Mouse (Mus musculus): ENCODE measurements around the gene Idua. TPM values are rescaled to one million over a fixed set of nuclear protein-coding genes. Genes with fewer than 3 reads are reported as not detected.

Gene Idua
- polyA plus RNA-seq, 1 experiment from 2014 or later, result 10.4 TPM

DNA sequence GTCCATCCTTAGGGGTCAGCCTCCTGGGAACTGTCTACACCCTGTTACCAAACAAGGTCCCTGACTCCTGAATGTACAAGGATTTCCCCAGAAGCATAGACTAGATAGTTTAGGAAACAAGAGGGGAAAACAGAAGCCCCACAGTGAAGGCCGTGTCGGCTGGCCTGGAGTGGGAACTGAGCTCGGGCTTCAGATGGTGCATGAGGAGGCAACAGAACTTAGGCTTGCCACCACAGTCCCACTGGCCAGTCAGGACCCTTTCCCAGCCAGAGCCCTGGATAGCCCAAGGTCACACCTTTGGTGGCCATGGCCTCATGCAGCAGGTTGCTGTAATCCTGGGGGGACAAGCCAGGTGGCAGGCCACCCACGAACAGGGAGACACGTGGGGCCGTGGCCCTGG, 6.8 kb upstream of the Idua start:
- TF ChIP-seq CTCF (IDR thresholded peaks at IDR 0.05), result no peak
- ATAC-seq (no peak), DNase-seq (ENCODE audit: low read depth, low spot score) (no peak)
- POLR2A ChIA-PET, result no interaction called here
- in situ Hi-C loops (cut with MboI; ENCODE audit: low pct_unique_long_range_greater_than_20kb), result loop anchor here (5.0 to 25.0 kb wide), 2 partner anchors 226 to 741 kb away; partner anchors contain the start of gene Rpl5
- CTCF ChIA-PET, result interaction anchor here (2.8 to 2.9 kb wide), 2 partner anchors 13 to 17 kb away, joined by 8 to 14 read pairs; partner anchors contain the start of gene Dgkq
- no peaks in the 10 kb centered on the region for H3K27me3 ChIP-seq

- CTCF ChIA-PET, result no interaction called here
- no peak for TF ChIP-seq CTCF (IDR thresholded peaks at IDR 0.05)
- ATAC-seq, result no peak
- POLR2A ChIA-PET, result no interaction called here
- in situ Hi-C loops (cut with MboI; ENCODE audit: low pct_unique_long_range_greater_than_20kb), result loop anchor here (5.0 to 25.0 kb wide), 2 partner anchors 227 to 742 kb away; partner anchors contain the start of gene Rpl5
- H3K27me3 ChIP-seq, result no peaks in the 10 kb centered on the region
- no peak for DNase-seq (ENCODE audit: low read depth, low spot score)
Observed at GRCm38 (mm10) chr5:108654444-108654990, 5.6 kb upstream of the Idua start.

GRCm38 (mm10) chr5:108655381-108655780, 4.8 kb upstream of the Idua start:
- DNase-seq (ENCODE audit: low read depth, low spot score) (no peak), ATAC-seq (no peak)
- H3K27me3 ChIP-seq, result no peaks in the 10 kb centered on the region
- POLR2A ChIA-PET, result no interaction called here
- no peak for TF ChIP-seq CTCF (IDR thresholded peaks at IDR 0.05)
- CTCF ChIA-PET, result interaction anchor here (1.2 kb wide), 1 partner anchor 9 kb away, joined by 4 read pairs; no protein-coding TSS in a partner anchor
- in situ Hi-C loops (cut with MboI; ENCODE audit: low pct_unique_long_range_greater_than_20kb), result loop anchor here (25.0 kb wide), 1 partner anchor 743 kb away; the partner anchor contains the start of gene Rpl5

DNA sequence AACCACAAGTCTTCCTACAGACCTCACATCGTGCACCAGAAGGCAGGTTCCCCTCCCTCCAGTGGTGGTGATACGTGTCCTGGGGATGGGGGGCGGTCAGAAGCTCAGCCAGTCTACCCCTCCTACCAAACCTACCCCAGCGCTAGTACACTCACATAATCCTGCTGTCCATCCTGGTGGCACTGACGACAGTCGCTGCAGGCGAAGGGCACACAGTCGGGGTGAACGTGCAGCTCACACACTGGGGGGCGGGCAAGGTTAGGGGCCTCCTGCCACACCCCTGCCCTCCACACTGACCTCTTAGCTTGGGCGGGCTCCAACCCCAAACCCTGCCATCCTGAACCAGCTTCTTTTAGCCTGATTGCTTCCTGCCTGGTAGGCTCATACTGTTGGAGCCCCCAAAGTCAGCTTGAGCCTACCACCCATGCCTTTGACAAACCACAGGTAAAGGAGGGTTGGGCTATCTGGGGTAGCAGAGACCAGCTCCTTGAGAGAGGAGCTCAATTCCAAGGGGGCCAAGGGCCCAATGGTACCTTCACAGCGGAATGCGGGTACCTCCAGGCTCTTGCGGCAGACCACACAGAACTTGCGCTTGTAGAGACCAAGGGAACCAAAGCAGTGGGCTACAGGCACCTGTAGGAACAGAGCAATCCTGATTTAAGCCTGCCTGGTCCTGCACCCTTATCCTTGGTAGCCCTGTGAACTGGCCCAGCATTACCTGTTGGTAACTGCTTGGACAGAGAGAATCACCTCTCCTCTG, 4.1 kb upstream of the Idua start:
- H3K27me3 ChIP-seq, result no peaks in the 10 kb centered on the region
- in situ Hi-C loops (cut with MboI; ENCODE audit: low pct_unique_long_range_greater_than_20kb), result loop anchor here (25.0 kb wide), 1 partner anchor 744 kb away; the partner anchor contains the start of gene Rpl5
- ATAC-seq, result no peak
- TF ChIP-seq CTCF (IDR thresholded peaks at IDR 0.05), result no peak
- CTCF ChIA-PET, result interaction anchor here (1.1 to 1.3 kb wide), 3 partner anchors 9 to 221 kb away, joined by 3 to 4 read pairs (median 3); no protein-coding TSS in a partner anchor
- no peak for DNase-seq (ENCODE audit: low read depth, low spot score)
- POLR2A ChIA-PET, result interaction anchor here (1.1 kb wide), 1 partner anchor 26 kb away, joined by 3 read pairs; the partner anchor contains the start of genes Gak and Tmem175

- in situ Hi-C loops (cut with MboI; ENCODE audit: low pct_unique_long_range_greater_than_20kb), result loop anchor here (25.0 kb wide), 1 partner anchor 745 kb away; the partner anchor contains the start of gene Rpl5
- H3K27me3 ChIP-seq, result no peaks in the 10 kb centered on the region
- ChIA-PET CTCF (interaction anchor here (1.4 kb wide), 1 partner anchor 10 kb away, joined by 5 read pairs; no protein-coding TSS in a partner anchor), POLR2A (no interaction called here)
- ATAC-seq (no peak), DNase-seq (ENCODE audit: low read depth, low spot score) (no peak)
- TF ChIP-seq CTCF (IDR thresholded peaks at IDR 0.05), result no peak
Observed at GRCm38 (mm10) chr5:108657406-108657805, 2.7 kb upstream of the Idua start.

GRCm38 (mm10) chr5:108658611-108659010, 1.5 kb upstream of the Idua start:
- TF ChIP-seq CTCF (IDR thresholded peaks at IDR 0.05), result no peak
- in situ Hi-C loops (cut with MboI; ENCODE audit: low pct_unique_long_range_greater_than_20kb), result loop anchor here (25.0 kb wide), 1 partner anchor 746 kb away; the partner anchor contains the start of gene Rpl5
- DNase-seq (ENCODE audit: low read depth, low spot score), result no peak
- ChIA-PET CTCF (interaction anchor here (1.4 to 2.2 kb wide), 2 partner anchors 10 to 11 kb away, joined by 5 to 13 read pairs; partner anchors contain the start of gene Dgkq), POLR2A (no interaction called here)
- ATAC-seq, result no peak
- no peaks in the 10 kb centered on the region for H3K27me3 ChIP-seq

DNA sequence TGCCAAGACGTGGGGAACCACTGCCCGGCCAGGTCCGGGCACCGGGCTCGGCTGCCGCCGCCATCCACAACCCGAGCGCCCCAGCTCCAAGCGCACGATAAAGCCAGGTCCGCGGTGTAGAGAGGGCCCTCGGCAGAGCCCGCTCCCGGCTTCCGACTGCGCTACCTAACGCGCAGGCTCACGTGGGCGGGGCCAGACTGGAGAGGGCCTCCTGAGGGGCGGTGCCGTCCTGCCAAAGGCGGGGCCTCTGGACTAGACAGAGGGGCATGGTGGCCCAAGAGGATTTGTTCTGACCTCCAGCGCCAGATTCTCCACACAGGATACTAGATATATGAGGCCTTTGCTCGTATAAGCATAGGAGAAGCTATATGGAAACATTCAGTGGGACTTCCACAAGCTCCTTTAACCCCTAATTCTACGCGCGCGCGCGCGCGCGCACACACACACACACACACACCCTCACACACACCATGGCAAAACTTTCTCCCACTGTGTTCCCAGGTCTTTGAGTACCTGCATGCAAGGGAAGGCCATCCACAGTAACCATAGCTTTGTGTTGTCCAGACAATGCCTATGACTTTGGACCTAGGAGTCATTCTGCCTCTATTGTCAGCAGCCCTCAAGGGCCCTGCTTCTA, 619 bp downstream of the Idua start:
- H3K27me3 ChIP-seq, result no peaks in the 10 kb centered on the region
- no peak for TF ChIP-seq CTCF (IDR thresholded peaks at IDR 0.05)
- ChIA-PET POLR2A (interaction anchor here (1.0 kb wide), 1 partner anchor 51 kb away, joined by 3 read pairs; no protein-coding TSS in a partner anchor), CTCF (interaction anchor here (0.9 to 3.2 kb wide), 6 partner anchors 8 to 66 kb away, joined by 3 to 14 read pairs (median 4); partner anchors contain the start of genes Dgkq and Fgfrl1)
- DNase-seq (ENCODE audit: low read depth, low spot score) (no peak), ATAC-seq (peak; percentile 97)
- in situ Hi-C loops (cut with MboI; ENCODE audit: low pct_unique_long_range_greater_than_20kb), result loop anchor here (25.0 kb wide), 1 partner anchor 748 kb away; the partner anchor contains the start of gene Rpl5

DNA sequence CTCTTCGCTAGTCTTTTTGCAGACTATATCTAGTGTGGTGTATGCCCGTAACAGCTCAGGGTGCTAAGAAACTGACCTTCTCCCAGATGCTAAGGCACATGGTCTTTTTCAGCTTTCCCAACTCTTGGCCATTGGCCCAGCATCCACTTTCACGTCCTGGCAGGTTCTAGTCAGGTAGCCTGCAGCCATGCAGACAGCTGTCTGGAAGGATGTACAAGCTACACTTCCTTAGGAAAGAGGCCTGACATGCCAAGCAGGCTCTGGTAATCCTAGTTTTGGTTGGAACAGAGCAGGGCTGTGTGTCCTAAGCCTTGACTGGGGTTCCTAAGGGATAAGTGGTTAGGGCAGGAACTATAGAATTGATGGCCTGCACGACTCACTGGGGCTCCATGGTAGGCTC, 2.6 kb downstream of the Idua start:
- no peak for TF ChIP-seq CTCF (IDR thresholded peaks at IDR 0.05)
- ChIA-PET CTCF (interaction anchor here (1.2 to 2.7 kb wide), 2 partner anchors 8 to 12 kb away, joined by 4 to 12 read pairs; no protein-coding TSS in a partner anchor), POLR2A (no interaction called here)
- no peaks in the 10 kb centered on the region for H3K27me3 ChIP-seq
- ATAC-seq (no peak), DNase-seq (ENCODE audit: low read depth, low spot score) (no peak)
- in situ Hi-C loops (cut with MboI; ENCODE audit: low pct_unique_long_range_greater_than_20kb), result loop anchor here (25.0 kb wide), 1 partner anchor 750 kb away; the partner anchor contains the start of gene Rpl5

DNA sequence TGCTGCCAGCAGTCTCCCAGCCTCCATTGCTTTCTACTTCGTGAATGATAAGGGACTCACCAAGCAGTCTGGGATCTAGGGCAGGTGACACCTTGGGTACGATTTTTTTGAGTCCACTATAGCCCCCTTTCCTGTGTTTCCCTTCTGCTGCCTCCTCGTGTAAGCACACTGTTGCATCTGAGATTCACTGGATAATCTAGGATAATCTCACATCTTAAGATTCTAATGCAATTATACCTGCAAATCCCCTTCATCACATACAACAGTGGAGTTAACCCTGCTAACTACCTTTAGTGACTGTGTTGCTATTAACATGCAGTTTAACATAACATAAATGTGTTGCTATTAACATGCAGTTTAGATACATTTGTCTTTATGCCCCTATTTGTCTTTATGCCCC, 4.9 kb downstream of the Idua start:
- no peak for ATAC-seq
- ChIA-PET POLR2A (interaction anchor here (1.0 to 1.1 kb wide), 2 partner anchors 14 to 30 kb away, joined by 3 read pairs; no protein-coding TSS in a partner anchor), CTCF (interaction anchor here (1.1 to 2.7 kb wide), 3 partner anchors 13 to 235 kb away, joined by 3 to 14 read pairs (median 12); no protein-coding TSS in a partner anchor)
- DNase-seq (ENCODE audit: low read depth, low spot score), result no peak
- no peaks in the 10 kb centered on the region for H3K27me3 ChIP-seq
- in situ Hi-C loops (cut with MboI; ENCODE audit: low pct_unique_long_range_greater_than_20kb), result loop anchor here (25.0 kb wide), 1 partner anchor 753 kb away; the partner anchor contains the start of gene Rpl5
- TF ChIP-seq CTCF (IDR thresholded peaks at IDR 0.05), result no peak

GRCm38 (mm10) chr5:108667370-108667769, 7.2 kb downstream of the Idua start:
- CTCF ChIA-PET, result interaction anchor here (1.0 to 2.3 kb wide), 6 partner anchors 15 to 425 kb away, joined by 3 to 14 read pairs (median 4); partner anchors contain the start of gene Fgfrl1
- ATAC-seq, result no peak
- in situ Hi-C loops (cut with MboI; ENCODE audit: low pct_unique_long_range_greater_than_20kb), result loop anchor here (25.0 kb wide), 1 partner anchor 755 kb away; the partner anchor contains the start of gene Rpl5
- POLR2A ChIA-PET, result no interaction called here
- H3K27me3 ChIP-seq, result no peaks in the 10 kb centered on the region
- no peak for DNase-seq (ENCODE audit: low read depth, low spot score)
- no peak for TF ChIP-seq CTCF (IDR thresholded peaks at IDR 0.05)

All from Patski (cell line).